Mouse (Mus musculus) limb, embryonic 14.5 days (tissue): ENCODE data around the gene Vma21-ps. TPM values are rescaled to one million over a fixed set of nuclear protein-coding genes. Genes with fewer than 3 reads are reported as not detected.

Experiments
- ATAC-seq: fragments of 200-750 bp; cut with Nextera tagmentation; 2 replicates; pipeline ENCODE4 v1.8.0; 2017; ENCODE audit warnings: low read depth, moderate number of reproducible peaks, moderate TSS enrichment; ENCODE audit not compliant: low FRiP score
- DNase-seq: peaks from one replicate; pipeline ENCODE4 v3.0.0-alpha.2; 2015; ENCODE audit warnings: low spot score
- H3K27ac ChIP-seq: fragments of 300-500 bp; sonication (generic); replicated peaks from 2 replicates; pipeline ENCODE4 v1.5.1; 2014; ENCODE audit warnings: low read depth, mild to moderate bottlenecking, low read length, moderate library complexity, mixed read lengths
- H3K27me3 ChIP-seq: fragments of 300-500 bp; sonication (generic); 2 replicates; pipeline ENCODE4 v1.6.1; 2014; ENCODE audit warnings: low read length, mixed read lengths; ENCODE audit not compliant: control insufficient read depth, insufficient read depth
- H3K36me3 ChIP-seq: fragments of 300-500 bp; sonication (generic); 2 replicates; pipeline ENCODE4 v1.6.1; 2014; ENCODE audit warnings: mild to moderate bottlenecking, low read length, moderate library complexity, mixed read lengths; ENCODE audit not compliant: control insufficient read depth, insufficient read depth
- H3K4me1 ChIP-seq: fragments of 300-500 bp; sonication (generic); 2 replicates; pipeline ENCODE4 v1.6.1; 2014; ENCODE audit warnings: antibody characterized with exemption, low read length, mixed read lengths; ENCODE audit not compliant: control insufficient read depth, insufficient read depth
- H3K4me2 ChIP-seq: fragments of 300-500 bp; sonication (generic); replicated peaks from 2 replicates; pipeline ENCODE4 v1.6.1; 2014; ENCODE audit warnings: low read depth, mild to moderate bottlenecking, low read length, moderate library complexity; ENCODE audit not compliant: severe bottlenecking
- H3K4me3 ChIP-seq: fragments of 300-500 bp; sonication (generic); replicated peaks from 2 replicates; pipeline ENCODE4 v1.5.1; 2014; ENCODE audit warnings: low read length
- H3K9ac ChIP-seq: fragments of 300-500 bp; sonication (generic); 2 replicates; pipeline ENCODE4 v1.6.1; 2014; ENCODE audit warnings: mild to moderate bottlenecking, low read depth, low read length, moderate library complexity; ENCODE audit not compliant: severe bottlenecking
- H3K9me3 ChIP-seq: fragments of 300-500 bp; sonication (generic); 2 replicates; pipeline ENCODE4 v1.6.1; 2016; ENCODE audit warnings: low read length; ENCODE audit not compliant: control insufficient read depth
- POLR2A ChIP-seq: fragments of 200-500 bp; IDR thresholded peaks from 2 replicates; pipeline ENCODE4 v1.8.0; 2012; ENCODE audit warnings: inconsistent platforms, mild to moderate bottlenecking, moderate library complexity, borderline replicate concordance; ENCODE audit not compliant: insufficient read depth, insufficient read length; ENCODE audit errors: extremely low read depth
- WGBS: fragments of 180-500 bp; shearing (Covaris S2); extraction: QIAGEN DNeasy Blood & Tissue Kit; methylation state at CpG from one replicate; pipeline ENCODE4 v1.1.7; 2014; 5-methylcytosine and 5-hydroxymethylcytosine counted together
- polyA plus RNA-seq, 2 experiments: library from polyadenylated mRNA; depleted of rRNA in 1 of 2; stranded (reverse) in 1 of 2; unstranded in 1 of 2; fragments of >200 nt; fragmentation: Nextera tagmentation in 1 of 2; extraction: Ambion mirVana in 1 of 2; gene quantifications; 2 replicates each; pipeline versions ENCODE4 v1.2.1 to v1.2.3; 2012 to 2014

Gene Vma21-ps
- polyA plus RNA-seq, 2 experiments, result 1.0 to 4.4 TPM

DNA sequence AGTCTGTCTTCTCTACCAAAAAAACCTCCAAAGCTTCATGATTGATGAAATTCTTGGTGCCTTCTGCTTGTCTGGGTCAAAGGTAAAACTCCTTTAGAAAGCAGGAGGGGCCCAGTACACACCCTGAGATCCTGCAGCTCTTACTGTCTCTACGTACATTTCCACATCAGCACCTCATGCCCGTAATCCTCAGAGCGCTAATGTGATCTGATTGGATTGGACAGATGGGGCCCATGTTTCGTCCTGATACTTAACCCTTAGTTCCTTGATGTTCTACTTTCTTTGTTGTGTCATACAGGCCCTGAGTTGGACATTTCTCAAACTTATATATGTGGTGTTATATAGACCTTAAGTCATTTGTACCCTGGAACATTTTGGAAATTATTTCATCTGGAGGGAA is 9.6 kb downstream of the Vma21-ps start:
- 91% methylated on average over 4 of the region's 4 CpGs for WGBS
- H3K27ac ChIP-seq, result no peak overlapping the region
- H3K36me3 ChIP-seq, result peaks cover 36% of the 10 kb centered on the region
- ATAC-seq (no peak), DNase-seq (no peak)
- no peak overlapping the region for H3K4me3 ChIP-seq
- H3K27me3 ChIP-seq, result no peaks in the 10 kb centered on the region
- no peaks in the 10 kb centered on the region for H3K4me1 ChIP-seq
- H3K9me3 ChIP-seq, result no peaks in the 10 kb centered on the region
- H3K4me2 ChIP-seq, result no peak overlapping the region
- TF ChIP-seq POLR2A, result no peak
- no peak overlapping the region for H3K9ac ChIP-seq

DNA sequence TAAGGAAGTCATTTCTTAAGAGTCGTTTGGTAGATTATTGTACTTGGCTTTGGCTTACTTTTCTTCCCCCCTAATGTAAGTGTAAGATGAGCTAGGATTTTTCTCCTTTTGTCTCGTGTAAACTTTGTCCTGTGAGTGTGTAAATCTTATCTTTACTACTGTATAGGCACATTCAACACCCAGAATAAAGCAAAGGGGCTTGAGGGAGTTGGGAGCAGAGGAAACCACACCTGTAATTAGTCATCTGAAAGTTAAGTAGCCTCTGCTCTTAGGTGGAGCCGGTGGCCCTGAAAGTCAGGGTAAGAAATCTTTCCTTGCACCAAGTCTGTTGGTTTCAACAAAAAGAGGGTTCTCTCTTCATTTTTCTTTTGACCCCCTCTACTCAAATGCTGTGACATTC is 23.6 kb downstream of the Vma21-ps start:
- TF ChIP-seq POLR2A, result no peak
- Histone ChIP-seq H3K27me3 (no peaks in the 10 kb centered on the region), H3K9me3 (no peaks in the 10 kb centered on the region), H3K36me3 (peaks cover 55% of the 10 kb centered on the region), H3K27ac (no peak overlapping the region), H3K4me1 (no peaks in the 10 kb centered on the region), H3K4me3 (no peak overlapping the region), H3K4me2 (no peak overlapping the region), H3K9ac (no peak overlapping the region)
- WGBS, result 84% methylated on average over 3 of the region's 3 CpGs
- DNase-seq (no peak), ATAC-seq (no peak)

DNA sequence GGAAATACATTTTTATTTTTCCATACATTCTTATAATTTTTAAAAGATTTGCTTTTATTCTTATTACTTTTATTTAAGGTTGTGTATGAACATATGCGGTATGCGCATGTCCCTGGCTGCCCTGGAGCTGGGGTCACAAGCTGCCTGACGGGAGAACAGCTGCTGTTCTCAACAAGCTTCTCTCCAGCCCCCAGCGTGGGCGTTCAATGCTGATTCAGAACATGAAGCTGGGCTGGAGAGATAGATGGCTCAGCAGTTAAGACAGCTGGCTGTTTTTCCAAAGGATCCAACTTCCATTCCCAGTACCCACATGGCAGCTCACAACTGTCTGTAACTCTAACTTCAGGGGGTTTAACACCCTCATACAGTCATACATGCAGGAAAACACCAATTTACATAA is 35.7 kb downstream of the Vma21-ps start:
- TF ChIP-seq POLR2A, result no peak
- no peak overlapping the region for H3K4me2 ChIP-seq
- no peaks in the 10 kb centered on the region for H3K27me3 ChIP-seq
- ATAC-seq (no peak), DNase-seq (no peak)
- 92% methylated on average over 5 of the region's 5 CpGs for WGBS
- no peak overlapping the region for H3K4me3 ChIP-seq
- H3K9me3 ChIP-seq, result no peaks in the 10 kb centered on the region
- H3K9ac ChIP-seq, result no peak overlapping the region
- no peak overlapping the region for H3K27ac ChIP-seq
- no peaks in the 10 kb centered on the region for H3K4me1 ChIP-seq
- peaks cover 63% of the 10 kb centered on the region for H3K36me3 ChIP-seq

DNA sequence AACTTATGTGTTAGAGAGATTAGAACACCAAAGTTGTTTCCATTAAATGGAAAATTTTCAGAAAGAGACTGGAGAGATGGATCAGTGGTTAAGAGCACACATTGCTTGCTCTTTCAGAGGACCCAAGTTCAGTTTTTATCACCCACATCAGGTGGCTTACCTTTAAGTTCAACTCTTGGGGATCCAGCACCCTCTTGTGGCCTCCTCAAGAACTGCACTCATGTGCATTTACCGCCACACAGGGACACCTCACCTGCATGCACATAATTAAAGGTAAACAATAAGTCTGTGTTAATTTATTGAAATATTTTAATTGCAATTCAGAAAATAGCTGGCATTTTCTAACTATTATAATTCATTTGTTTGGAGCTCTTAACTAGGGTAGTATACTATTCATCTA is 37.3 kb downstream of the Vma21-ps start:
- TF ChIP-seq POLR2A, result no peak
- no peak overlapping the region for H3K27ac ChIP-seq
- H3K4me3 ChIP-seq, result no peak overlapping the region

More for the DNA sequence above, 37.3 kb downstream of the Vma21-ps start:
- H3K36me3 ChIP-seq, result peaks cover 67% of the 10 kb centered on the region
- no peak overlapping the region for H3K4me2 ChIP-seq
- no peaks in the 10 kb centered on the region for H3K4me1 ChIP-seq
- no peaks in the 10 kb centered on the region for H3K9me3 ChIP-seq
- WGBS, result 100% methylated on average over 1 of the region's 1 CpGs
- no peak for DNase-seq
- no peak for ATAC-seq
- H3K9ac ChIP-seq, result no peak overlapping the region
- H3K27me3 ChIP-seq, result no peaks in the 10 kb centered on the region

Other genes starting within 250 kb of the Vma21-ps start
- 19.4 and 22.9 TPM in 2 replicates for gene Smc2, start 58.0 kb downstream of the Vma21-ps start, polyA plus RNA-seq (2012; rRNA removed)
- gene Smc2, start 58.0 kb downstream of the Vma21-ps start, polyA plus RNA-seq (2014; fragmentation: Nextera tagmentation; extraction: Ambion mirVana), result 152 and 162 TPM in 2 replicates
- gene Toporsl, start 99.0 kb upstream of the Vma21-ps start, polyA plus RNA-seq (2012; rRNA removed), result not detected in 2 replicates
- not detected in 2 replicates for gene Toporsl, start 99.0 kb upstream of the Vma21-ps start, polyA plus RNA-seq (2014; fragmentation: Nextera tagmentation; extraction: Ambion mirVana)